Mouse (Mus musculus) induced T-regulatory cell, adult 2 months (primary cell): ENCODE data around the gene Kiss1.

Source experiments
- DNase-seq: peaks from one replicate; pipeline ENCODE4 v3.0.0-alpha.2; 2012; ENCODE audit warnings: low read depth

Kiss1 gene

DNA sequence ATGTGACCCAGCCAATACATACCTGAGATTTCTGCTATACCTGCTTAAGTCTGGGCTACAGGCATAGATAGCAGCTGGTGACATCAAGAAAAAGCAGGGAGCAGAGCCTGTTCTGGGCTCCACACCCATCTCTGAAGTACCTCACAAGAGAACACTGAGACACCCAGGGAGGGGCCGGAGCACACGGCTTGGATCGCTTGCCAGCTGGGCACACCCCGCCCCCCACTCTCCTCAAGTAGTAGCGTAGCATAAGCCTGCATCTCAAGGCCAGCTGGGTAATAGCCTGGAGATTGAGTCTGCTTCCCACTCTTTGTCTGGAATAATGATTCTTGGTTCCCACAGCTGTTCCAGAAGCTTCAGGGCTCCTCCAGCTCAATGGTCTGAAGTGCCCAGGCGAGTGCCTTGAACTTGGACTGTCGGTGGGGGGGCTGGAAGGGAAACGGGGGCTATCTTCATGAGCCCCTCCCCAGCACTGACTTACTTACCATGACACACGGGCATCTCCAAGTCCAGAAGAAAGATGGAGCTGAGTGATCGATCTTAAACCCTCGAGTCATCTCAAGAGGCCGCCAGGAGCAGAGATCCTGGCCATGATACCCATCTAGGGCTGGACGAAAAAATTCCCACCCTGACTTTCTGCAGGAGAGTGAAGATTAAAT is at the start of gene Kiss1:
Gene Kiss1 (plus strand): TSS at position 609 of the 659 bp plus-strand sequence.
- no peak for DNase-seq

DNA sequence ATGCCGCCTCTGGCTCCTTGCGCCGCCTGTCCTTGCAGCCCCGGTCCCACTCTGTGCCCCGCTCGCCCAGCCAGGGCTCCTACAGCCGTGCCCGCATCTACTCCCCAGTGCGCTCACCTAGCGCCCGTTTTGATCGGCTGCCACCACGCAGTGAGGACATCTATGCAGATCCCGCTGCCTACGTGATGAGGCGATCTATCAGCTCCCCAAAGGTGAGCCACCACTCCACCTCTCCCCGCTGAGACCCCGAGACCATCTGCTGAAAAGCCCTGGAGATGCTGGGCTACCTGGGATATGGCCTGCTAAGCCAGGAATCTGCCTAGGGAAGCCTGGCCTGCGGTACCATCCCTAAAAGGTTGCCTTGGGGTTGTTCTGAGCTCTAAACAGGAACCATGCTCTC is 47.5 kb upstream of the Kiss1 start:
- no peak for DNase-seq

DNA sequence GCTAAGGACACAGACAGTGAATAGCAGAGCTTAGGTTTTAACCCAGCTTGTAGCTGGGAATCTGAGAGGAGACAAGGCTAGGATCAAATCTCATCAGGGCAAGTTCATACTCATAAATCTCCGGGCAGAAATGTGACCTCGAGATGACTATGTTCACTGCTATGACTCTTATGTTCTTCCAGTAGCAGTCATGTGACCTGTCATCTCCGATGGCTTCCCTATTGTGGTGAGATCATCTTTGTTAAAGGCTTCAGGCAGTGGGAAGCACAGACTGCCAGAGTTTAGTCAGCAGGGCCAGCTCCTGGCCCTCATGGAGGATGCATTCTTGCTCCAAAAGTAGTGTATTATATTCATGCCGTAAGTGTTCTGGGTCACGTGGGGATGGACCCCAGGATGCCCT is 44.7 kb upstream of the Kiss1 start:
- DNase-seq: no peak

DNA sequence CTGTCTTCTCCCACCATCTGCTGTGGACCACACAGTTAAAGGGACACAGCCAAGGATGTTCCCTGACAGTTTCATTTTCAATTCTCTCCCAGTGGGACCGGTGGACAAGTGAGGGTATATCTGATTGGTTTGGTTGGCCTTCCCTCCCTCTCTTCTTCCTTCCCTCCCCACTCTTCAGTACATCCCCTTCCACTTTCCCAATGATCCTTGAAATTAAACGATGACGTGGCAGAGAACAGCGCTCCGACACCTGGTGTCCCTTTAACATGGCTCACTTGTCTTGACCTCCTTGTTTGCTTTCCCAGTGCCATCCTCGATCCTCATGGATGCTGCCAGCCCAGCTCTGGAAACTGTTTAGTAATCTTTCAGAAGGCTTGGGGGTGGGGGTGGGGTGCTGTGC is 43.1 kb upstream of the Kiss1 start:
- DNase-seq: no peak

DNA sequence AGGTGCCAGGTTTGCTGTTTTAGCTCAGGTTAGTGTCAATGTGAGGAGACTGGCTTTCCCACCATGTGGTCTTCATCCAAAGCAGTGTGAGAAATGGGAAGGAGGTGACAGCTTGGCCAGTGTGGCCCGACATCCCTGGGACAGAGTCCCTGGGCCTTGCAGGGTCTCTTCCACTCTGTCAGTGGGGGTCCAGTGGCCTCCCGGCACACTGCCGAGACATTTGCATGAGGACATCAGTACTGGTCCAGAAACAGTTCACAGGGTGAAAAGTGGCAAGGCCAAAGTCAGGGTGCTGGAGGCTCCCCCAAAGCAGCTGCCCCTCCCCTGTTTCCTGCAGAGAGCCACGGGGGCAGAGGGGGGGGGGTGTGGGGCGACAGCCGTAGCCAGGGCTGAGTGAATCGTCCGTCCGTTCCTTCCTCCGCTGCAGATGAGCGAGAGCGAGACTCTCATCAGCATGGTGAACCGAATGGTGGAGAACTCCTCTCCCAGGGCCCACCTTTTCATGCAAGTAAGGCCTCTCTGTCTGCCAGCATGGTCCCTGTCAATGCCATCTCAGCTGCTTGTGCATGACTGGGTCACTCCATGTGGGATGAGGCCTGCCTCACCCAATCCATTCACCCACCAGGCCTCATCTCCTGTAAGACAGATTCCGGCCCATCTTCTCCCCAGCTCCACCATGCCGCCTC is 42.6 kb upstream of the Kiss1 start:
- no peak for DNase-seq

DNA sequence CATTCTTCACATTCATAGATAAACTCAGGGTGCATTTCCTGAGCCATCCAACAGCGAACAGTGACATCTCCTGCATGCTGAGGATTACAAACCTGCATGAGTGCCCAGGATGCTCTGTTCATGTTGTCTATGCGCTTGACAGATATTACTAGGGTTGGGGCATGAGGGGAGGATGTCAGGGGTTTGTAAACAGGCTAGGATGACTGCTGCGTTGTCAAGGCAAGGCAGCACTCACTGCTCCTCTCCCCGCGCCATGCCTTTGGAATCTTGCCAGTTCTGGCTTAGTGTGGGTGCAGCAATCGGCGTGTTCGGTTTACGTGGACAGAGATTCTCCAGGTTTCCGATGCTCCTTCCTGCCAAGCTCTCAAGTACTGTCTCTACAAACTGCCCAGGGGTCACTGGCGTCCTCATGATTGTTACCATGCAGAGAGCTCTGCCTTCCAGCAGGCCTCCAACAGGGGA is 42.0 kb upstream of the Kiss1 start:
- DNase-seq: no peak

DNA sequence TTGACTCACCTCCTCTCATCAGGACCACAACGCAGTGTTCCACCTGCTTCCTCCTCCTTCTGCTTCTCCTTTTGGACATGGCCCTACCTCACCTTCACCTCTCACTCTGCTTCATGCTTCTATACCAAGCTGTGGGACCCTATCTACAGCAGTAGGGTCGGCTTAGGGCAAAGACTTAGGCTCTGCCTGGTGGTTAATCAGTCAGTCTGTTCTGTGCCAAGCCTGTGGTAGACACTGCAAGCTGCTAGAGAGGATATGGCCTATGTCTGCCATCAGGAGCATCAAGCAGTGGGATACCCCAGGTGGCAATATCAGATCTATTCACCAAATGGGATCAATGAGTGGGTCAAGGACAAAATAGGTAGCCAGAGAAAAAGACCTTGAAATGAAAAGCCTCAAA is 41.1 kb upstream of the Kiss1 start:
- DNase-seq: no peak

DNA sequence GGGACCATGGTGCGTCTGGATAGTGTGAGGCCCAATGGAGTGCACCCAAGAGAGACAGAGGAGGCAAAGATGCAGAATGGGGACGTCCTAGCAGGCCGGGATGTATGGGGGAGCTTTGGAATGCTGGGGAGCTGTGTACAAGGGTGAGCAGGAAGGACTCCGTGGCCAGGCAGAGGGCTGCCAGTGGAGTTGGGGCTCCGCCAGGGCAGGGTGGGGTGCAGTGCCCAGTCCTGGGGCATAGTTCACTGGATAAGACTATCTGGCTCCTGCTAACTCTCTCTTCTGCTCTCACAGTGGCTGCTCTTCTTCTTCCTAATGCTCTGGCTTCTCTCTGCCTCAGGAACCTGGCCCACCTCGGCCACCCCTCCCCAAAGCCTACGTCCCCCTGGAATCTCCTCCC is 35.8 kb upstream of the Kiss1 start:
- no peak for DNase-seq

DNA sequence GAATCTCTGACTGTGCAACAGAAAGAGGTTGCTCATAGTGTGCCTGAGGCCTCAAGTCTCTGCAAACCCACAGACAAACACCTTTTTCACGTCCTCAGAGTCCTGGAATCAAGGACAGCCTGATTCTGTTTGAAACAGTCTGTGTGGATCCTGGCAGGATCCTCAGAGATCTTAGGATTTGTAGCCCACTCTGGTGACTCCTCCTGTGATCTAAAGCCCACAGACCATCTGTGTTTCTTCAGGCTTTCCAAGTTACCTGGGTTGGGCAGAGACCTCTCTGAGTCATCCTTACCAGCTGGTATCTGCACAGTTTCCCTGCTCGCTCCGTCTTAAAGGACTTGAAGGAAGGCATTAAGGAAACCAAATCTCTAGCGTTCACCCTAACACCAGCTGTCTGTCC is 34.6 kb upstream of the Kiss1 start:
- DNase-seq: no peak

DNA sequence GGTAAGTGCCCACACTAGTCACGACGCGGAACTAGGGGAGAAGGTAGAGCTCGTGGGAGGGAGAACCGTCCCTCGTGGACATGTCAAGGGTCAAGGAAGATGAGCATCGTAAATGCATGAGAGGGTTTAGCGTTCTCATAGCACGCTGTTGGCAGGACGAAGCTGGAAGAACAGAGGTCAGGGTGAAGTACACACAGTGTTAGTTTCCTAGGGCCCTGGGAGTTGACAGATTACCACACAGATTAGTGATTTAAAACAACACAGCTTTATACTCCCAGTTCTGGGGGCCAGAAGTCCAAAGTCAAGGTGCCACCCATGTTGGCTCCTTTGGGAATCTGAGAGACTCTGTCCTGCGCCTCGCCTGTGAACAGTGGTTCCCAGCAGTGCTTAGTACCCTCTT is 33.8 kb upstream of the Kiss1 start:
- DNase-seq: no peak

DNA sequence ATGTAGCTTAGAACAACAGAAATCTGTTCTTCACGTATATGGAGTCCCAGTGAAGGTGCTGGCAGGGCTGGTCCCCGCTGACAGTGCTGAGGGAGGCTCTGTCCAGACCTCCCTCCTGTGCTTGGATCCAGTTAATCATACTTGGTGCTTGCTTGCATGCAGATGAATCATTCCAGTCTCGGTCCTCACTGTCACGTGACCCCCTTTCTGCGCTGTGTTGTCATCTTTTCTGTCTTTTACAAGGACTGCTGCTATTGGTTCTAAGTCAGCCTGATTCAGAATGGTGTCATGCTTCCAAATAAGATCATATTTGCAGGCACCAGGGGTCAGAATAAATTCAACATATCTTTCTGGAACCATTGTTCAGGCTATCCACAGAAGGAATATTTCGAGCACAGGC is 29.8 kb upstream of the Kiss1 start:
- no peak for DNase-seq

DNA sequence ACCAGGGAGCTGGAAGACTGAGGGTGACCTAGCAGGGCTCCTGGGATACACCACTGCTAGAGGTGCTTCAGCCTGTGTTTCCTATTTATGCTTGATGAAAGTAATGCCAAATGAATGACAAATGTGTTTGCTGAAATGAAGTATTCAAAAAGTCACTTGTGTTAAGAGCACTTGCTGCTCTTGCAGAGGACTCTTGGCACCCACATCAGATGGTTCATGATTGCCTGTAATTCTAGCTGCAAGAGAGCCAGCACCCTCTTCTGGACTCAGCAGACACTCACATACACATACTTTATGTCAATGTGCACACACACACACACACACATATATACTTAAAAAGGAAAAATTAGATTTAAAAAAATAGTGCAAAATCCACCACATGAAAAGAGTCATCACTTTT is 29.1 kb upstream of the Kiss1 start:
- no peak for DNase-seq

DNA sequence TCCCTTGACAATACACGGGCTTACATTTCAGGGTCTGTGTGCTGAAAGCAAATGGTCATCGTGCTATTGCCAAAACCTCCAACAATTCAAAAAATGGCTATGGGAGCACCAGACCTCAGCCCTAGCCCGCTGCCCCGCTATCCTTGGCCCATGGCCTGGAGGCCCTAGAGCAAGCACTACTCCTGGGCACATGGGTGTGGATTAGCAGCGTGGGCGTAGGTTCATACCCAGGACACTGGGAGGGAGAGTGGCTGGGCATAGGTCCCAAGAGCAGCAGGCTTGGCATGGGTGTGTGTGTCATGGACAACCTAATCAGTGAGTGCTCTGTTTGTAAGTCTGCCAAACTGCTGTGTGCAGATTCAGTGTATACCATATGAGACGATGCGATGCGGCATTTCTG is 25.3 kb upstream of the Kiss1 start:
- DNase-seq: no peak

DNA sequence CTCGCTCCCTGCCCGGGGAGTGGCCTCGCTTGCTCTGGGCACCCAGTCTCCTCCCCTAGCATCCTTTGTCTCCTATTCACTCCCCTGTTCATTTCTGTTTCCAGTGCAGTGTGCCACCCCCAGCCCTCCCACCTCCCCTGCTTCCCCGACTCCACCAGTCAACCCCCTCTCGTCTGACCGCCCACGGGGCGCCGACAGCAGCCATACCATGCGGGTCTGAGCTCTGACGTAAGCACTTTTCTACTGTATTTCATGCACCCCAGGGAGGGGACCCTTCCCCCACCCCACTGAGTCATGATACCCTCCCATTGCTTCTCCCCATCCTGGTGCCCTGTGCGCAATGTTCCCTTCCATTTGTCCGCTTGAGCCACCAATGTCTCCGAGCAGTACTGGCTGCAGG is 22.9 kb upstream of the Kiss1 start:
- DNase-seq: no peak

DNA sequence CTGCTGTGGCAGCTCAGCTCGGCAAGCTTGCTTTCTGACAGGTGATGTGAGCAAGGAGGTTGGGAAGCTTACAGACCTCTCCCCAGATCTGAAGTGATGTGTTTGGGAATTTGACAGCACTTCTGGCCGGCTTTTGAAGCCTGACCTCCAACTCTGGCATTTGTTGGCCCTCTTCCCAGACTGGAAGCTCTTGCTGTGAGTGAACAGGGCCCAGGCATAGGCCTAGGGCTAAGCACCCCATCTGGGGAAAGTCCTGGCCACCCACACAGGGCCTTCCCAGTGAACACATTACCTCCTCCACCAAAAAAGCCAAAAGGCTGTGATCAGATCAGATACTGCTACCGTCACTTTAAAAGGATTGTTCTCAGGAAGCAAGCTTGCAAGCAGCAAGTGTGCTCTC is 19.1 kb upstream of the Kiss1 start:
- DNase-seq: no peak

DNA sequence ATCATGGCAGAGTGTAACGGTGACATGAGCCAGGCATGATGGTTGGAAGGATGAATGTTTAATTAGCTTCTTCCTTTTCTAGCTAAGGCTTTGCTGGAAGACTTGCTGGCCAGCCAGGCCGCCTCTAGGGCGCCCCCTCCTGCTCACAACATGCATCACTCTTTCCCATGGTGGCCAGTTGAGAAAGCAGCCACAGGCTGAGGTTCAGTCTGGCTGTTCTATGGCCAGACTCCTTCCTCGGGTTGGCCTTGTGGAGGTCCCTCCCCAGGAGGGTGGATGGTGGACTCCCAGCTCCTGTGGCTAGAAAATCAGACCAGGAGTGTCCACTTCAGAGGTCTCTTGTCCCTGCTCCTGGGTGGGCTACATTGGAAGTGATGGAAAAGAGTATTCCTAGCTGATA is 14.8 kb upstream of the Kiss1 start:
- peak; percentile 53 for DNase-seq

DNA sequence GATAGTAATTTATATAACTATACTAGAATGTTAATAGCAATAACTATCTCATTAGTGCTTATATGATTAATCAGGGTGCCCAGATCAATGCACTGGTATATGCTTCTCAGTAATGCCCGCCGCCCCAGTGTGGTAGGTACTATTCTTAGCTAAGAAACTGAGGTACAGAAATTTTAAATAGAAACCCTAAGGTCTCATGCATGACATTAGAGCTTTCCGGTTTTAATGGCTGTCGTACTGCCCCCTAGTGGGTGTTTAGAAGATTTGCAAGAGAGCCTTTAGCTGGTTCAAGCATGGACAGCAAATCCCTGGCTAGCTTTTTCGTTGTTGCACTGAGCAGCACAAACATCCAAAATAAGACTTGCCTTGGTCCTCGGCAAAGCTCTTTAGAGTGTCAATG is 14.4 kb upstream of the Kiss1 start:
- DNase-seq: peak; percentile 73

DNA sequence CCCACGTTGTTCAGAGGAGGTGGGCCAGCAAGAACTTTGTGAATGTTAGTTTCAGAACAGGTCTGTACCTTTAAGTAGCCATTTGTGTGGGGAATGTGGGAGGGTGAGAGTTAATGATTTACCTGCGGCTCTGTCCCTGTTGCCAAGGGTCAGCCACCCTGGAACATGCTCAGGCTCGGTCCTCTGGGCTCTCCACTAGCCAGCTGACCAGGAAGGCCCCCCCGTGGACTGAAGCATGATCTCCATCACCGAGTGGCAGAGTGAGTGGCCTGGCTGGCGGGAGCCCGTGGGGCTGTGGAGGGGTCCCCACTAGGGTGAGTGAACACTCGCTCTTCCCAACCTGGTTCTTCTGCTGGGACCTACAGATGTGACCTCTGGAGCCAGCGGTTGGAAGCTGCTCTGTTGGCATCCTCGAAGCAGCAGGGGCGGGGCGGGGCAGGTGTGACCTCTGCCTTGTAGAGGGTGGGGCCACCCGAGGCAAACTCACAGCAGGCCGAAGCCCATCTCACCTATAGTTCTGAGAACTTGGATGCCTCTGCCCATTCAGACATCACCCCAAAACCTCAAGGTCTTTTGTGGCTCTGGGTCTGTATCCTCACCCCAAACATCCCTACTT is 11.9 kb upstream of the Kiss1 start, which contains the start of gene Golt1a:
Gene Golt1a (plus strand): TSS at position 149 of the 616 bp plus-strand sequence.
- no peak for DNase-seq

DNA sequence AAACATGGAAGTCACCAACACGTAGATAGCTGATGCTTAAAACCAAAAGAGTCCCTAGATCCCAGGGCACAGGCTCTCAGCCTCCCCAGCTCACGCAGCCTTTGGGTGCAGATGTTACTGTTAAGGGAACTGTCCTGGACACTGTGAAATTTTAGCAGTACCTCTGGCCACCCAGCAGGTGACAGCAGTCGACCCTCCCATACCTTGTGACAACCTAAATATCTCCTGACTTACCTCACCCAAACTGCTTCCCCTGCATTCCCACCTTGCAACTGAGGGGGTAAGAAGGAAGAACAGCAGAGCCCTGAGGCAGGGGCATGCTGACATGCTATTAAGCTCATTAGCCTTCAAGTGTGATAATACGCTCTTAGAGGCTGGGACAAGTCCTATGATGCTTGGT is 10.4 kb upstream of the Kiss1 start:
- DNase-seq: no peak

DNA sequence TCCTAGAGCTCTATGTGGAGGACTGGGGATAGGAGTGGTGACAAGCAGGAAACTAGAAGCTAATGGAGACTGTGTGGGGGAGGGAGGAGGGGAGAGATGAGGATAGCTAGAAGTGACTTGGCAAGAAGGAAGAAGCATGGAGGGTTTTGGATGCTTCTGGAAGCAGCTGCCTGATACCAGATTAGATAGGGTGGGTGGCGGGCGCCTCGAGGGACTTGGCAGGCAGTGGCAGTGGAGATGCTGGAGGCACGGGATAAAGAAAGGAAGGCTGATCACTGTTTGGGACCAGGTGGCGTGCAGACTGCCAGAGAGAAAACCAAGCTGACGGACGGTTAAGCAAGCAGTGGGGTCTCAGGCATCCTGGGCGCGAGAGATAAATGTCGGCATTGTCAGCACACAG is 9.7 kb upstream of the Kiss1 start:
- DNase-seq: no peak

DNA sequence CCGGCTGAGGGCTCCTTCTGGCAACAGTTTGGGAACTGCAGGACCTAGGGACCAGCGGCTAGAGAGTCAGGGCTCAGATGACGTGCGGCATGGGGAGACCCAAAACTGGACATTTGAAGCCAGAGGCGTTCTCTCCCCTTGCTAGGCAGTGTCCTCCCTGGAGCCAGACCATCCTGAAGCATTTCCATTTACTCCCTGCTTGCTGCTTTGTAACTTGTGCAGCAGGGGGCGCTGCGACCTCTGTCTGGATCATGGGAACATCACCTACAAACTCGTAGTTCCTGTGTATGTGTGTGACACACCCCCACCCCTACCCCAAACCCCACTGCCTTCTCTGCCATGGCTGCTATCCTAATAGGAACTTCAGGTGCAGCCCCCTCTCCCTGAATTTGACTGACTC is 7.3 kb upstream of the Kiss1 start:
- DNase-seq: peak; percentile 57

DNA sequence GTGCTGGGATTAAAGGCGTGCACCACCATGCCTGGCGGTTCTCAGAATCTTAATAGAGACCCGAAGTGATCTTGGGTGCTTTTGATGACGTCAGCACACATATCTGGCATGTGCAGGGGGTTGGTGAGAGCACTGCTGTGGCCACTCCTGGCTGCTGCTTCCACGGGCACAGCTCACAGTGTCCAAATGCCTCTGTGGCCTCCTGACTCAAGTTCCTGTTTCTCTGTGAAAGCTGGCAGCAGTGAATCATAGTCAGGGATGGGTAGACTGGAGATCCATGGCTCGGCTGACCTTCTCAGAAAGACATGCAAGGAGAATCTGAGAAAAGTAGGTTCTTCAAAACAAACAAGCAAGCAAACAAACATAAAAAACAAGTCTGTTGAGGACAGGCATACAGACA is 5.9 kb upstream of the Kiss1 start:
- no peak for DNase-seq

DNA sequence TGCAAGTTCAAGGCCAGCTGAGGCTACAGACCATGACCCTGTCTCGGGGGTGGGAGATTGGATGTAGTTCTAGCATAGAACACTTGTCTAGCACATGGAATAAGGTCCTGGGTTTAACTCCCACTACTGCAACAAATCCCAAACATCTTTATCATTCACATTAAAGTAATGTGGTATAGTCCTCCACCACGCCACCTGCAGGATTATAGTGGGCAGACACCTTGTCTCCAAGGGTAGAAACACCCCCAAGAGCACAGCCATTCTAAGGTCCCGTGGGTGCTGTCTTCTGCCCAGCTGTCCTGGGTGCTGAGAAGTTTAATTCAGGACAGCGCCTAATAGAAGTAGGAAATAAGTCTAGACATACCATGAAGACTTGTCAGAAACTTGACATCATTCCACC is 5.1 kb upstream of the Kiss1 start:
- DNase-seq: no peak

DNA sequence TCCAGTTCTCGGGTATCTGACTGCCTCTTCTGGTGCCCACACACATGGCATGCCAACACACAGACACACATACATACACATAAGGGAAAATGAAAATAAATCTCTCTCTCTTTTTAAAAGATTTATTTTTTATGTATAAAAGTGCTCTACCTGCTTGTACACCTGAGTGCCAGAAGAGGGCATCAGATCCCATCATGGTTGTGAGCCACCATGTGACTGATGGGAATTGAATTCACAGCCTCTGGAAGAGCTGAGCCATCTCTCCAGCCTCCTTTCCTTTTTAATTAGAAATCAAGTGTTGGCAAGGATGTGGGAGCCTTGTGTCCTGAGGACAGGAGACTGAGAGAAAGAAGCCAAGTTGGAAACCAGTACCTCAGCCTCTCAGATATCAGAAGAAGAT is 4.5 kb upstream of the Kiss1 start:
- no peak for DNase-seq
